Mouse (Mus musculus): ENCODE data around the gene Trappc3. TPM values are rescaled to one million over a fixed set of nuclear protein-coding genes. Genes with fewer than 3 reads are reported as not detected.

The Trappc3 gene
- polyA plus RNA-seq, 1 experiment from 2014 or later = 199 TPM

DNA sequence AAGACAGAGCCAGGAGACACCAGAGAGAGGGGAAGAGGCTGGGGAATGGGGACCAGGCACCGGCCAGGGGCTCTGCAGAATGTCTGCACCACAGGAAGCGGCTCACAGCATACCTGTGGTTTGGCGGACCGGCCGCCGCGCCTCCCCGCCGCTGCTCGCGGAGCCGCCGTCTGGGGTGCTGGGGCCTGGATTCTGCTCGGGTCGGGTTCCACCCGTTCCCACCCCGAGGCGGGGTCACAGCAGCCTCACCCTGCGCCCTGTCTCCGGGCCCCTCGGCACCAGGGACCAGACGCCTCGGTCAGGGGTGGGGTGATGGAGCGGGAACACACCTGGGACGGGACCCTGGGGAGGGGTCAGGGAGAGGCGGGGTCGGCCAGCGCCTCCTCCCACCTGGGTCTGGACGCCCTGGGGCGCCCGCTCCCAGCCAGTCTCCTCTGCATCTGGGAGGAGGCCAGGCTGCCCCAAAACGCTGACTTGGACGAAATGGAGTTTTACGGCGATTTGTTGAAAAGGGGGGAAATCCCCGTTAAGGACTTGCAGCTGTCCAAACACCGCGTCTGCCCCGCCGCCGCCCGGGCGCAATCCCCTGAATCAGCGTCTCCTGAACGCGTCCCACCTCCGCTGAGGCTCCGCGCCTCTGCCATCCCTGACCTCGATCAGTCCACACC lies 38.9 kb downstream of the Trappc3 start:
- peak overlapping the region; percentile 30 for H3K4me3 ChIP-seq (ENCODE audit: low read length)
- H3K4me2 ChIP-seq (ENCODE audit: low read length) = peak overlapping the region; percentile 53
- no peaks in the 10 kb centered on the region for H3K36me3 ChIP-seq (ENCODE audit: control insufficient read depth, insufficient read depth, low read length)
- under 1% methylated on average over 40 of the region's 50 CpGs for WGBS
- H3K27me3 ChIP-seq (replicated peaks; ENCODE audit: control insufficient read depth, insufficient read depth, low read length) = peaks cover 47% of the 10 kb centered on the region
- H3K27ac ChIP-seq (ENCODE audit: low read depth, low read length) = no peak overlapping the region
- H3K9me3 ChIP-seq (ENCODE audit: control insufficient read depth, low read length) = no peaks in the 10 kb centered on the region
- no peak for ATAC-seq
- peaks cover 24% of the 10 kb centered on the region for H3K4me1 ChIP-seq (ENCODE audit: control insufficient read depth, insufficient read depth, low read depth, low read length)
- peak overlapping the region; percentile 39 for H3K9ac ChIP-seq (ENCODE audit: low read depth, low read length)

DNA sequence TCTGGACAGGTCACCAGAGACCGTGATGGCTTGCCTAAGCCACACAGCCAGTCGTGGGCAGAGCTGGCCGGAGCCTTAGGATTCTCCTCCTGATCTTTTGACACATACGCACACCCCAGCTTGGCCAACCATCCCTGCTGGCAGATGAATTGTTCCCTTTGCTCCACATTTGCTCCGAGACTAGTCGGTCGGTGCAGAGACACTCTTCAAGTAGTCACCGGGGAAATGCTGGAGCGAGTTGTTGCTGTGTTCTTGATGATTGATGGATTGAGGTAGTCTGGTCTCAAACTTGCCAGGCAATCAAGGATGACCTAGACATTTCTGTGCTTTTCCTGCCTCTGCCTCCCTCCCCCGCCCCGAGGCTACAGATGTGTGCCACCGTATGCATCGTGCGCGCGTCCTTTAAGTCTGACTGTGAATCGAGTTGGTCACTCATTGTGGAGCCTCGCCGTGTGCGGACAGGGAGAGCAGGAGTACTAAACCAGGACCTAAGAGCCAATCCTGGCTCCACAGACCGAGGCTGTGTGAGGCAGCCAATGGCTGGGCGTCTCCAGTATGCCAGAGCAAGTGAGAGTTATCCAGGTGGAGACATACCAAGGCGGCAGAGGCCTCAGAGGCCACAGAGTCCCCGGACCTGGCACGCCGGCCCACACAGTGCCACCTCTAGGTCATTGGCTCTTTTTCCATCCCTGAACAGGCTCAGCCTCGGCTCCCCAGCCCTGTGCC lies 39.6 kb downstream of the Trappc3 start:
- ATAC-seq = no peak
- H3K27me3 ChIP-seq (replicated peaks; ENCODE audit: control insufficient read depth, insufficient read depth, low read length) = peaks cover 43% of the 10 kb centered on the region

GRCm38 (mm10) chr4:126303877-126304276 lies 41.8 kb downstream of the Trappc3 start:
- H3K27me3 ChIP-seq (replicated peaks; ENCODE audit: control insufficient read depth, insufficient read depth, low read length) = peaks cover 34% of the 10 kb centered on the region
- H3K4me2 ChIP-seq (ENCODE audit: low read length) = no peak overlapping the region
- no peak for ATAC-seq
- H3K9me3 ChIP-seq (ENCODE audit: control insufficient read depth, low read length) = no peaks in the 10 kb centered on the region
- peaks cover 13% of the 10 kb centered on the region for H3K4me1 ChIP-seq (ENCODE audit: control insufficient read depth, insufficient read depth, low read depth, low read length)
- H3K27ac ChIP-seq (ENCODE audit: low read depth, low read length) = no peak overlapping the region
- H3K9ac ChIP-seq (ENCODE audit: low read depth, low read length) = no peak overlapping the region
- no peak overlapping the region for H3K4me3 ChIP-seq (ENCODE audit: low read length)
- no peaks in the 10 kb centered on the region for H3K36me3 ChIP-seq (ENCODE audit: control insufficient read depth, insufficient read depth, low read length)
- WGBS = 54% methylated on average over 4 of the region's 4 CpGs

More for the DNA sequence above, 39.6 kb downstream of the Trappc3 start:
- H3K36me3 ChIP-seq (ENCODE audit: control insufficient read depth, insufficient read depth, low read length) = no peaks in the 10 kb centered on the region
- 1% methylated on average over 27 of the region's 27 CpGs for WGBS
- H3K9ac ChIP-seq (ENCODE audit: low read depth, low read length) = peak overlapping the region; percentile 39
- H3K4me2 ChIP-seq (ENCODE audit: low read length) = peak overlapping the region; percentile 53
- peak overlapping the region; percentile 30 for H3K4me3 ChIP-seq (ENCODE audit: low read length)
- no peak overlapping the region for H3K27ac ChIP-seq (ENCODE audit: low read depth, low read length)
- H3K9me3 ChIP-seq (ENCODE audit: control insufficient read depth, low read length) = no peaks in the 10 kb centered on the region
- H3K4me1 ChIP-seq (ENCODE audit: control insufficient read depth, insufficient read depth, low read depth, low read length) = peaks cover 18% of the 10 kb centered on the region

- H3K27me3 ChIP-seq (replicated peaks; ENCODE audit: control insufficient read depth, insufficient read depth, low read length) = peaks cover 24% of the 10 kb centered on the region
These were observed 43.3 kb downstream of the Trappc3 start for GRCm38 (mm10) chr4:126305428-126305827.

DNA sequence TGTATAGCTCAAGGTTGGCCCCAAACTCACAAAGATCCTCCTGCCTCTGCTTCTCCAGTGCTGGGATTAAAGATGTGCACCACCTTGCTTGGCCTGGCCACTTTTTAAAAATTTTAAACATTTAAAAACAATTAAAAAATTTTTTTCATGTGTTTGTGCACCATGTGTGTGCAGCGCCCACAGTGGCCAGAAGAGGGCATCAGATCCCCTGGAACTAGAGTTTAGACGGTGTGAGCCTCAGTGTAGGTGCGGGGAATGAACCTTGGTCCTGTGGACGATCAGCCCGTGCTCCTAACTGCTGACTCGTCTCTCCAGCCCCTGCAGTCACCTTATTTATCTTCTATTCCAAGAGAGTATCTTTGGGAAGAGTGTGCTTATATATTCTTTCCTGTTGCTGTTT lies 43.9 kb downstream of the Trappc3 start:
- Histone ChIP-seq H3K36me3 (ENCODE audit: control insufficient read depth, insufficient read depth, low read length) (no peaks in the 10 kb centered on the region), H3K9ac (ENCODE audit: low read depth, low read length) (no peak overlapping the region), H3K4me1 (ENCODE audit: control insufficient read depth, insufficient read depth, low read depth, low read length) (peaks cover 9% of the 10 kb centered on the region), H3K4me2 (ENCODE audit: low read length) (no peak overlapping the region), H3K4me3 (ENCODE audit: low read length) (no peak overlapping the region), H3K27me3 (replicated peaks; ENCODE audit: control insufficient read depth, insufficient read depth, low read length) (peaks cover 18% of the 10 kb centered on the region), H3K9me3 (ENCODE audit: control insufficient read depth, low read length) (no peaks in the 10 kb centered on the region), H3K27ac (ENCODE audit: low read depth, low read length) (no peak overlapping the region)
- no peak for ATAC-seq
- WGBS = 90% methylated on average over 6 of the region's 6 CpGs

More at GRCm38 (mm10) chr4:126305428-126305827, 43.3 kb downstream of the Trappc3 start:
- H3K27ac ChIP-seq (ENCODE audit: low read depth, low read length) = no peak overlapping the region
- H3K4me2 ChIP-seq (ENCODE audit: low read length) = no peak overlapping the region
- H3K9me3 ChIP-seq (ENCODE audit: control insufficient read depth, low read length) = no peaks in the 10 kb centered on the region
- H3K4me1 ChIP-seq (ENCODE audit: control insufficient read depth, insufficient read depth, low read depth, low read length) = peaks cover 13% of the 10 kb centered on the region
- H3K9ac ChIP-seq (ENCODE audit: low read depth, low read length) = no peak overlapping the region
- no peak overlapping the region for H3K4me3 ChIP-seq (ENCODE audit: low read length)
- H3K36me3 ChIP-seq (ENCODE audit: control insufficient read depth, insufficient read depth, low read length) = no peaks in the 10 kb centered on the region
- ATAC-seq = no peak
- WGBS = 88% methylated on average over 1 of the region's 1 CpGs

DNA sequence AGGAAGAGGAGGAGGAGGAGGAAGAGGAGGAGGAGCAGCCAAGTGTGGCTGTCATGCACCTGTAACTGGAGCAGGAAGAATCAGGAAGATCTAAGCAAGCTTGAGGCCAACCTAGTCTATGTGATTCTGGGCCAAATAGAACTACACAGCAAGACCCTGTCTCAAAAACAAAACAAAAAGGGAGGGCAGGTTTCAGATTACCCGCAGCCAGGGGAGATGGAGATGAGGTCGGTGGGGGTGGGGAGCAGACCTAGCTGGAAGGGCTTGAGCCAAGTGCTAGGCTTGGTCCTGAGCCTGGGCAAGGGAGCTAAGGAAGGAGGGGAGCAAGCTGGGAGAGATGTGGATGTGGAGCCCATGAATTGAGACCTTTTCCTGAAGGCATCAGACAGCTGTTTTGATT lies 44.7 kb downstream of the Trappc3 start:
- Histone ChIP-seq H3K27me3 (replicated peaks; ENCODE audit: control insufficient read depth, insufficient read depth, low read length) (peaks cover 11% of the 10 kb centered on the region), H3K4me2 (ENCODE audit: low read length) (no peak overlapping the region), H3K9ac (ENCODE audit: low read depth, low read length) (no peak overlapping the region), H3K36me3 (ENCODE audit: control insufficient read depth, insufficient read depth, low read length) (no peaks in the 10 kb centered on the region), H3K9me3 (ENCODE audit: control insufficient read depth, low read length) (no peaks in the 10 kb centered on the region), H3K4me3 (ENCODE audit: low read length) (no peak overlapping the region), H3K4me1 (ENCODE audit: control insufficient read depth, insufficient read depth, low read depth, low read length) (peaks cover 1% of the 10 kb centered on the region), H3K27ac (ENCODE audit: low read depth, low read length) (no peak overlapping the region)
- WGBS = 20% methylated on average over 2 of the region's 2 CpGs
- no peak for ATAC-seq

DNA sequence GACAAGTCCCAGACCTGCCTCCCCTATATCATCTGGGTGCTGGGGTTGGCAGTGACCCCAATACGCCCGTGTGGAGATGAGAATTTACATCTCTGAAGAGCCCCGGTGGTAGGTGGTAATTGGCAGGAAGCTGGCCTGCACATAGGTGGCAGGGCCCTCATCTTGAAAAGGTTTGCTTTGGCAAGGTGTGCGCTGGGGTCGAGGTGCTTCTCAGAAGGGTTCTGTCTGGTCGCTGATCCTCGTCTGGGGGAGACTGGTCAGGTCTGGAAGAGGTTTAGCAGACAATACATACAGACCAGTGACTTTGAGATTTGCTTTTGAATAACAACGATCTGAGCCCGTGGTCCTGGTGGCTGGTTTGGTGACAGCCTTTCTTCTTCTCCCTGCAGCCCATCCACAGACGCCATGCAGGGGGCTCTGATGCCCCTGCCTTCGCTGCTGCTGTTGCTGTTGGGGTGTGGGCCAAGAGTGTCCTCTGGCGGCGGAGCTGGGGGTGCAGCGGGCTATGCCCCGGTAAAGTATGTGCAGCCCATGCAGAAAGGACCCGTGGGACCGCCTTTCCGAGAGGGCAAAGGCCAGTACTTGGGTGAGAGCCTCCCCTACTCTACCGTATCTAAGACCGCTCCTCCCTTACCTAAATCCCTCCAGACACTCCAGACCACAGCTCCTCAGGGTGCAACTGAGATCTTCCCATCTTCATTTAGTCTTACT lies 47.2 kb downstream of the Trappc3 start:
- Histone ChIP-seq H3K4me3 (ENCODE audit: low read length) (peak overlapping the region; percentile 34), H3K9ac (ENCODE audit: low read depth, low read length) (peak overlapping the region; percentile 33), H3K4me1 (ENCODE audit: control insufficient read depth, insufficient read depth, low read depth, low read length) (no peaks in the 10 kb centered on the region; the same call in 1 of the 2 replicates), H3K27me3 (replicated peaks; ENCODE audit: control insufficient read depth, insufficient read depth, low read length) (no peaks in the 10 kb centered on the region), H3K9me3 (ENCODE audit: control insufficient read depth, low read length) (no peaks in the 10 kb centered on the region), H3K36me3 (ENCODE audit: control insufficient read depth, insufficient read depth, low read length) (no peaks in the 10 kb centered on the region), H3K4me2 (ENCODE audit: low read length) (peak overlapping the region; percentile 56), H3K27ac (ENCODE audit: low read depth, low read length) (no peak overlapping the region)
- WGBS = 17% methylated on average over 20 of the region's 20 CpGs
- ATAC-seq = peak; percentile 72

GRCm38 (mm10) chr4:126309922-126310309 lies 47.8 kb downstream of the Trappc3 start:
- peak; percentile 83 for ATAC-seq
- 0% methylated on average over 7 of the region's 7 CpGs for WGBS
- H3K9ac ChIP-seq (ENCODE audit: low read depth, low read length) = peak overlapping the region; percentile 33

DNA sequence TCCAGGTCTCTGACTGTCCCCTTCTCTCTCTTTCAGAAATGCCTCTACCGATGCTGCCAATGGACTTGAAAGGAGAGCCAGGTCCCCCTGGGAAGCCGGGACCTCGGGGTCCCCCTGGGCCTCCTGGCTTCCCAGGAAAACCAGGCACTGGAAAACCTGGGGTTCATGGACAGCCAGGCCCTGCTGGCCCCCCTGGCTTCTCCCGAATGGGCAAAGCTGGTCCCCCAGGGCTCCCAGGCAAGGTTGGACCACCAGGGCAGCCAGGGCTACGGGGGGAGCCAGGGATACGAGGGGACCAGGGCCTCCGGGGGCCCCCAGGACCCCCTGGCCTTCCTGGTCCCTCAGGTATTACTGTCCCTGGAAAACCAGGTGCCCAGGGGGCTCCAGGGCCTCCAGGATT lies 48.2 kb downstream of the Trappc3 start:
- Histone ChIP-seq H3K27me3 (replicated peaks; ENCODE audit: control insufficient read depth, insufficient read depth, low read length) (no peaks in the 10 kb centered on the region), H3K4me1 (ENCODE audit: control insufficient read depth, insufficient read depth, low read depth, low read length) (no peaks in the 10 kb centered on the region; the same call in 1 of the 2 replicates), H3K36me3 (ENCODE audit: control insufficient read depth, insufficient read depth, low read length) (no peaks in the 10 kb centered on the region), H3K9ac (ENCODE audit: low read depth, low read length) (no peak overlapping the region), H3K27ac (ENCODE audit: low read depth, low read length) (no peak overlapping the region), H3K9me3 (ENCODE audit: control insufficient read depth, low read length) (no peaks in the 10 kb centered on the region), H3K4me3 (ENCODE audit: low read length) (no peak overlapping the region), H3K4me2 (ENCODE audit: low read length) (no peak overlapping the region)
- no peak for ATAC-seq
- 69% methylated on average over 7 of the region's 7 CpGs for WGBS

More at GRCm38 (mm10) chr4:126309922-126310309, 47.8 kb downstream of the Trappc3 start:
- Histone ChIP-seq H3K36me3 (ENCODE audit: control insufficient read depth, insufficient read depth, low read length) (no peaks in the 10 kb centered on the region), H3K4me3 (ENCODE audit: low read length) (peak overlapping the region; percentile 34), H3K27me3 (replicated peaks; ENCODE audit: control insufficient read depth, insufficient read depth, low read length) (no peaks in the 10 kb centered on the region), H3K4me2 (ENCODE audit: low read length) (peak overlapping the region; percentile 56), H3K9me3 (ENCODE audit: control insufficient read depth, low read length) (no peaks in the 10 kb centered on the region), H3K27ac (ENCODE audit: low read depth, low read length) (no peak overlapping the region), H3K4me1 (ENCODE audit: control insufficient read depth, insufficient read depth, low read depth, low read length) (no peaks in the 10 kb centered on the region; the same call in 1 of the 2 replicates)
